Mouse (Mus musculus): Measurements from ENCODE around the gene Cdipt.

The Cdipt gene

DNA sequence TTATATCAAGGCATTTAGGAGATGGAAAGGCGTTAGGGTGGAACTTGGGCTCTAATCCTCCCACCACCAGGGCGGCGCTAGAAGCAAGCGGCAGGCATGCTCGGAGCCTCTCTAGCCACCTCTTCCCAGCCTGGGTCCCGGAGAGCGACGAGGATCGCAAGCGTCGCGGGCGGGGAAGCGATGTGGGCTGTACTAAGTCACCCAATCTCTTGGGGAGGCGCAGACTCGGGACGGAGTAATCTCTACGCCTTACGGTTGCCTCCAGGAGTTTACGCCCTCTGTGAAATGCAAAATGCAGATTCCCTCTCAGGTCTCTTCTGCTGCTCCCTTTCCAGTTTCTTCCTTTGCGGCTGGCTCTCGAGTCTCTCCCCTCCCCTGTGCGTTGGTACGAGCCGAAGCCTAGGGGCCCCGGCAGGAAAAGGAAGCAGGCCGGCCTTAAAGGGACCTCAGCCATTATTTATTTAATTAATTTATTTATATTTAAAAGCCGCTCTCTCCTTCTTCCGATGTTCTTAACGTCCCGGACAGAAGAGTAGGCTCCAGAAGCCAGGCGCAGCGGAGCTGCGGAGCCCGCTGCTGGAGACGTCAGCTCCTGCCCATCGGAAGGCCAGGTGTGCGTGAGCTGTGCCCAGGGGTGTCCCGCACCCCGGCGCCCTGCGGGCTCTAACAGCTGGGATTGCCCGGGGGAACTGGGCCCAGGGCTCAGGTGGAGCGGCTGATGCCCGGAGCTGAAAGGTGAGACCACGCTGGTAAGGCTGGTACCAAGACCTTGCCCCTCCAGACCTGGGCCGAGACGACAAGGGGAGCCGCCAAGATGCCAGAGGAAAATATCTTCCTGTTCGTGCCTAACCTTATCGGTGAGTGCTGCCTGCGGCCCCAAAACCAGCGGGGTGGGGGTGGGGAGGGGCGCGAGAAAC is 494 bp downstream of the Cdipt start, which contains the start of gene Cdiptos:
Gene Cdiptos, minus strand, starts transcription at position 149 of the 917 bp plus-strand sequence.
- peak; percentile 93 for DNase-seq (ENCODE audit: low read depth, low spot score)

- no peak for DNase-seq (ENCODE audit: low read depth, low spot score)
Observed at GRCm38 (mm10) chr7:126976878-126977459, 1.3 kb downstream of the Cdipt start.

DNA sequence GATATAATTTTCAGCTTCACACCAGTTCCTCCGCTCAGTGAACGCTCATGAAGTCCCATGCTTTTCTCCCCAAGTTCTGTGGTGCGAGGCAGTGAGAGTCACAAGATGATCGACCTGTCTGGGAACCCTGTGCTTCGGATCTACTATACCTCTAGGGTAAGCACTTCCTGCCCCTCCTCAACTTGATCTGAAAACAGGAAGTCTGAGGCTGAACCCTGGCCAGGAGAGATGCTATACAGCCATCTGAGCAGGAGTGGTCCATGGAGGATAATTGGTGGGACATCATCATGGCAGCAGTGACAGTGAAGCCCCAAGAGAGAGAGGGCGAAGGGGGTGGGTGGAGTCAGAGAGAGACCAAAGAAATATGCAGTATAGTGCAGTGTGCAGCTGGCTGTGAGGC is 3.1 kb downstream of the Cdipt start:
- DNase-seq (ENCODE audit: low read depth, low spot score), result no peak

GRCm38 (mm10) chr7:126981601-126982000 is 5.9 kb downstream of the Cdipt start:
- DNase-seq (ENCODE audit: low read depth, low spot score), result no peak

DNA sequence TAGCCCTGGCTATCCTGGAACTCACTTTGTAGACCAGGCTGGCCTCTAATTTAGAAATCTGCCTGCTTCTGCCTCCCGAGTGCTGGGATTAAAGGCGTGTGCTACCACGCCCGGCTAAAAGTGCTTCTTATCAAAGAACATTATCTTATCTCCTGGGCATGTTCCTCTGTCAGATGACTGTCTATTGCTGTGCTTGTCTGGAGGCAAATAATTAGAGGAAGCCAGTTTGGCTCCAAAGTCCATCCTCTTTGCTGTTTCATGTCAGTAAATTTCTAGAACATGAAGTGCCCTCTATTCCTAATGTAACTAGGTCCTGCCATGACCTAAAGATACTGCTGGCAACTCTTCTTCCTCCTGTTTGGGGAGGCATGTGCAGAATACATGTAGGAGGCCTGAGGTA is 6.3 kb downstream of the Cdipt start:
- DNase-seq (ENCODE audit: low read depth, low spot score), result no peak

DNA sequence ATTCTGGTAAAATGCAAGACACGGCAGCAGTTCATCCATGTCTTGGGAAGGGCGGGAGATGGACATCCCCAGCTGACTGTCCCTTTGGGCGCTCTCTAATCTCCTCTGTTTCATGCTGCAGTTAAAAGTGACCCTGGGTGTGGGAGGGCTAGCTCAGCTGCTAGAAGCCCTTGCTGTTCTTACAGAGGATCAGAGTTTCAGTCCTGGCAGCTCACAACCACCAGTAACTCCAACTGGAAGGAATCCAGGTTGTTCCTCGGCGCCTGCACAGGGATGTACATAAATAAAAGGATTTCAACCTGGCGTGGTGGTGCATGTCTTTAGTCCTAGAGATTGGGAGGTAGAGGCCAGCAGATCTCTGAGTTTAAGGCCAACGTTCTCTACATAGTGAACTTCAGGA is 7.4 kb downstream of the Cdipt start:
- DNase-seq (ENCODE audit: low read depth, low spot score), result no peak

- no peak for DNase-seq (ENCODE audit: low read depth, low spot score)
Observed at GRCm38 (mm10) chr7:126984667-126985444, 9.1 kb downstream of the Cdipt start.

DNA sequence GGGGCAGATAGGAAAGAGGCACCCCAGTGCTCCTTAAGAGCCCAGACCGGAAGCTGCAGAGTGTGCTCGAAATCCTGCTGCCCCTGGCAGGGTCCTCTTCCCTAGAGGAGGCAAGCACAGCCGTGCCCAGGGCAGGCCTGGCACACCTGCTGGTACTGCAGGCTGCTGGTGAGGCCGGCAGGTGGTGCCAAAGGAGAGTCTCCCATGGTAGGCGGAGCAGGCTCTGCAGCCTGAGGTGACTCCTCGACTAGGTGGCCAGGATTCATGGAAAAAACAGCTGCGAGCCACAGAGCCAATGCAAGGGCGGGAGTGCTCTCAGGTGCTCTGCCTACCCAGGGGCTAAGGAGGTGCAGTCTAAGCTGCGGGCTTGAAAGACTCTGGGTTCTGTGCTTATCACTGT is 10.6 kb downstream of the Cdipt start:
- DNase-seq (ENCODE audit: low read depth, low spot score), result no peak

- DNase-seq (ENCODE audit: low read depth, low spot score), result no peak
Observed at GRCm38 (mm10) chr7:126988816-126989215, 13.1 kb downstream of the Cdipt start.

DNA sequence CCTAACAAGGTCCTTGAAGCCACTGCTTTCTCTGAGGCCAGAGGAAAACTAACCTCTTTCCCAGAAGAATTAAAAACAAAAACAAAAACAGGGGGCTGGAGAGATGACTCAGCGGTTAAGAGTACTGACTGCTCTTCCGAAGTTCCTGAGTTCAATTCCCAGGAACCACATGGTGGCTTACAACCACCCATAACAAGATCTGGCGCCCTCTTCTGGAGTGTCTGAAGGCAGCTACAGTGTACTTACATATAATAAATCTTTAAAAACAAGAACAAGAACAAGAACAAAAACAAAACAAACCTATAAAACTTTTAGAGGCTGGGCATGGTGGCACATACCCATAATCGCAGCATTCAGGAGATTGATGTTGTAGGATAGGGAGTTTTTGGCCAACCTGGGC is 20.7 kb downstream of the Cdipt start:
- no peak for DNase-seq (ENCODE audit: low read depth, low spot score)

GRCm38 (mm10) chr7:126999568-126999967 is 23.9 kb downstream of the Cdipt start:
- no peak for DNase-seq (ENCODE audit: low read depth, low spot score)

DNA sequence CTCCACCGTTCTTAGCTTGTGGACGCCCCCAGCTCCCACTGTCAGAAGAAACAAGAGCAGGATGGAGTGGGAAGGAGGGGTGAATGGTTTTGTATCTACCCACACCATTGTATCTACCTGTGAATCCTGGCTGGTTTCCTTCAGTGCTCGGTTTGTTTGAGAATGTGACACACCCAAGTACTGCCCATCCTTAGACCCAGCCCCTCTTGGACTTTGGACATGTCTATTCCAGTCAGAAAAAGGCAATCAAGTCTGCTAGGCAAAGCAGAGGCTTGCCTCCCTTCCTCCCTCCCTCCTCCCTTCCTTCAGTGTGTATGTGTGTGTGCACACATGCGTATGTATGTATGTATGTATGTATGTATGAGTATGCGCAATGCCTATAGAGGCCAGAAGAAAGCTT is 27.9 kb downstream of the Cdipt start:
- no peak for DNase-seq (ENCODE audit: low read depth, low spot score)

DNA sequence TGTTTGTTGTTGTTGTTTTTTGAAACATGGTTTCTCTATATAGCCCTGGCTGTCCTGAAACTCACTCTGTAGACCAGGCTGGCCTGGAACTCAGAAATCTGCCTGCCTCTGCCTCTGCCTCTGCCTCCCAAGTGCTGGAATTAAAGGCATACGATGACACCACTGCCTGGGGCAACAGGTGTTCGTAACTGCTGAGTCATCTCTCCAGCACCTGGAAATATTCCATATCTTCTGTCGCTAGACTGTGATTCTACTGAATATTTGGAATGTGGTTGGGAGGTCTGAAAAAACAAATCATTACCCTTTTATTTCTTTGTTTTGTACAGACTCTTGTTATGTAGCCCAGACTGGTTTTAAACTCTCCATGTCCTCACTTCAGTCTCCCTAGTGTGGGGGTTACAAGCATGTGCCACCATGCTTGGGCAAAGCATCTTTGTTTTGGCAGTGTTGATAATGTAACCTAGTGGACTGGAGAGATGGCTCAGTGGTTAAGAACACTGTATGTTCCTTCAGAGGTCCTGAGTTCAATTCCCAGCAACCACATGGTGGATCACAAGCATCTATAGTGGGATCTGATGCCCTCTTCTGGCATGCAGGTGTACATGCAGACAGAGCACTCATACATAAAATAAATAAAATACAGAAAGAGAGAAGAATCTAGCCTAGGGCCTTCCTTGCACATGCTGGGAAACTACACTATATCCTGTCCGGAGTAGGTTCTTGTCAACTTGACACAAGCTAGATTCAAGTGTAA is 28.6 kb downstream of the Cdipt start:
- no peak for DNase-seq (ENCODE audit: low read depth, low spot score)

- DNase-seq (ENCODE audit: low read depth, low spot score), result no peak
Observed at GRCm38 (mm10) chr7:127007313-127008024, 31.8 kb downstream of the Cdipt start.

GRCm38 (mm10) chr7:127008239-127009019 is 32.7 kb downstream of the Cdipt start:
- no peak for DNase-seq (ENCODE audit: low read depth, low spot score)

- DNase-seq (ENCODE audit: low read depth, low spot score), result no peak
Observed at GRCm38 (mm10) chr7:127009307-127010085, 33.8 kb downstream of the Cdipt start.

DNA sequence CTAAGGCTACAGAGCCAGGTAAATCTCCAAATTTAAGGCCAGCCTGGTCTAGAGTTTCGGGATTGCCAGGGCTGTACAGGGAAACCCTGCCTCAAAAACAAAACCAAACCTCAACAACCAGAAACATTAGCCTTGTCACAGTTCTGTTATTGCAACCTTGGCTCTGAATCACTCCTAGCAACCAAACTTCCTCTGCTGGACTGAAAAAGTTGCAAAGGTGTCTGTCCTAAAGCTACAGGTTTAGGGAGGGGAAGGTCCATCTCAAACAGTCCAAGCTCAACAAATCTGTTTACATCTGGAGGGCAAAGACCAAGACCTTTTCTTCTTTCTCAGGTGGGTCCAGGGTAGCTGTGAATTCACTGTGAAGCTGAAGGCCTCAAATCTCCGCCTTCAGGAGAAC is 35.3 kb downstream of the Cdipt start:
- DNase-seq (ENCODE audit: low read depth, low spot score), result no peak

DNA sequence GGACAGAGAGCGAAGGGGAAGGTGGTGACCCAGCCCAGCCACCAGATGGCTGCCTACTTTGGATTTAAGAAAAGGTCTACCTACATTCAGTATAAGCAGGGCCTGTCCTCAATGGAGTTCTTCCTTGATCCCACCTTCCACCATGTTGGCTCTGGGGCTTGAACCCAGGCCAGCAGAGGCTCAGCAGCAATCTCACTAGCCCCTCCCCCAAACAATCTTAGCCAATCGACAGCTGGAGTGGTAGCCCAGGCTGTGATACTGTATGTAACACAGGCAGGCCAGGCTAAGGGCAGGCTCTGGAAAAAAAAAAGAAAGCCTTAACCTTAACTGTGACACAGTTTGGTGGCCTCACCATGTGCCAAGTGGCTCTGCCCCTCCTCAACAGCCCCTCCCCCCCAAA is 36.0 kb downstream of the Cdipt start:
- DNase-seq (ENCODE audit: low read depth, low spot score), result no peak

DNA sequence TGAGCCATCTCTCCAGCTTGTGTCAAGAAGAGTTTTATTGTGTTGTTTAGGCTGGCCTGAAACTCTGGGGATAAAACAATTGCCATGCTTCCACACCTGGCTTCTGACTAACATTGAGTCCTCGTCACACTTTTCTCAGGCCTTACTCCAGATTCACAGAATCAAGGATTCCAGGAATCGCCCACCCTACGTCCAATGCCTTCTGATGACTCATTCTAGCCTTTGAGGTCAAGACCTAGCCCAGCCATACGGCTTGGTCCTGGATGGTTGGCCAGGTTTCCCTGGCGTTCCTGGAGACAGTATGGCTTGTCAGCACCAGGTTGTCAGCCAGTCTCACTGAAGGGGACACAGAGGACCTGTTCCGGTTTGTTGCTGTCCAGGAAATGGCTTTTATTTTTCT is 36.7 kb downstream of the Cdipt start:
- DNase-seq (ENCODE audit: low read depth, low spot score), result no peak

Measured in brain, embryonic 18.5 days (tissue).